Mouse (Mus musculus): ENCODE data around the gene Mavs. TPM values are rescaled to one million over a fixed set of nuclear protein-coding genes. Genes with fewer than 3 reads are reported as not detected.

The Mavs gene
- total and polyA plus RNA-seq, 2 experiments from 2014 or later = 27.4 to 32.5 TPM

DNA sequence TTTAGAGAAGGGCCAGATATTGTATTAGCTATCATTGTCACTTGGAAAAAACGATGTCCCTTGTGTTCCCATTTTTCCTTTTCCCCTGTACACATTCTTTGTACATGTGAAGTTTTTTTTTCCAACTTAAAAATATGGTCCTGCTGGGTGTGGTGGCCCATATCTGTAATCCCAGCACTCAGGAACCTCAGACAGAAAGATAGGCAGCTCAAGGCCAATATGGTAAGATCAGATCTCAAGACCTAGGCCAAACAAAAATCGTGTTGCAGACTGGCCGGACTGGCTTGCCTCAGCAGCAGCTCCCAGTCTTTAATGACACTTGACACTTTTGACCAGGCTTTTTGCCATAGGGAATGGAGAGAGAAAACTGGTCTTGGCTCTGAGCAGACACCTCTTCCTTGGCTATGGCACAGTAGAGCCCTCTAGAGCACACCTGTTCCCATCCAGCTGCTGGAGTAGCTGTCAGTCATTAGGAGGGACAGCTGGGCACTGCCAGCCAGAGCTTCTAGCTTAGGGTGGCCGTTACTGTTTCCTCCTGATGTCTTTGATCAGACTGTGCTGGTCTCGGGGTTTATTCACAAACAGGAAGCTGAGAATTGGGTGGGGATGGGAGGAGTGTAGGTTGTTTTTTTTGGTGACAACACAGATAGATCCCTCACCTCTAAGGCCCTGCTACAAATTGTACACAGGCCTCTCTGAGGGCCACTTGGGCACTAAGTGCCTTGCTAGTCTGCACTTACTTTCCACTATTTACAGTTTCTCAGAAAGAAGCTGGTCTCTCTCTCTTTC, 44.1 kb upstream of the Mavs start:
- TF ChIP-seq EP300 (IDR thresholded peaks at IDR 0.05; ENCODE audit: low read depth) (no peak), CTCF (IDR thresholded peaks at IDR 0.05; ENCODE audit: low read depth) (no peak)
- H3K4me1 ChIP-seq (ENCODE audit: control insufficient read depth, insufficient read depth) = peaks cover 10% of the 10 kb centered on the region
- H3K4me2 ChIP-seq (ENCODE audit: low read depth, low read length) = no peak overlapping the region
- no peak for DNase-seq (ENCODE audit: low spot score)
- H3K9me3 ChIP-seq (replicated peaks; ENCODE audit: control insufficient read depth, low read length) = no peaks in the 10 kb centered on the region
- no peak overlapping the region for H3K4me3 ChIP-seq (ENCODE audit: low read depth, low read length)
- H3K27me3 ChIP-seq (ENCODE audit: control insufficient read depth, insufficient read depth, low read length) = no peaks in the 10 kb centered on the region
- no peak for ATAC-seq (ENCODE audit: insufficient read depth, low read depth)
- H3K36me3 ChIP-seq (replicated peaks; ENCODE audit: control insufficient read depth, insufficient read depth, low read length) = peaks cover 50% of the 10 kb centered on the region
- 64% methylated on average over 5 of the region's 5 CpGs for WGBS
- no peak overlapping the region for H3K9ac ChIP-seq (replicated peaks; ENCODE audit: low read depth, low read length)
- H3K27ac ChIP-seq (ENCODE audit: low read depth) = no peak overlapping the region

- no peak overlapping the region for H3K4me3 ChIP-seq (ENCODE audit: low read depth, low read length)
- no peak overlapping the region for H3K9ac ChIP-seq (replicated peaks; ENCODE audit: low read depth, low read length)
- no peaks in the 10 kb centered on the region for H3K9me3 ChIP-seq (replicated peaks; ENCODE audit: control insufficient read depth, low read length)
- ATAC-seq (ENCODE audit: insufficient read depth, low read depth) (no peak), DNase-seq (ENCODE audit: low spot score) (no peak)
- 65% methylated on average over 10 of the region's 10 CpGs for WGBS
- H3K4me1 ChIP-seq (ENCODE audit: control insufficient read depth, insufficient read depth) = peaks cover 10% of the 10 kb centered on the region
- TF ChIP-seq EP300 (IDR thresholded peaks at IDR 0.05; ENCODE audit: low read depth) (no peak), CTCF (IDR thresholded peaks at IDR 0.05; ENCODE audit: low read depth) (no peak)
- no peaks in the 10 kb centered on the region for H3K27me3 ChIP-seq (ENCODE audit: control insufficient read depth, insufficient read depth, low read length)
- no peak overlapping the region for H3K4me2 ChIP-seq (ENCODE audit: low read depth, low read length)
- H3K36me3 ChIP-seq (replicated peaks; ENCODE audit: control insufficient read depth, insufficient read depth, low read length) = peaks cover 58% of the 10 kb centered on the region
- H3K27ac ChIP-seq (ENCODE audit: low read depth) = no peak overlapping the region
Measured at GRCm38 (mm10) chr2:131190344-131191004, 43.4 kb upstream of the Mavs start.

GRCm38 (mm10) chr2:131191005-131191390, 42.9 kb upstream of the Mavs start:
- Histone ChIP-seq H3K27ac (ENCODE audit: low read depth) (no peak overlapping the region), H3K4me2 (ENCODE audit: low read depth, low read length) (no peak overlapping the region), H3K36me3 (replicated peaks; ENCODE audit: control insufficient read depth, insufficient read depth, low read length) (peaks cover 60% of the 10 kb centered on the region), H3K4me1 (ENCODE audit: control insufficient read depth, insufficient read depth) (peaks cover 10% of the 10 kb centered on the region), H3K9ac (replicated peaks; ENCODE audit: low read depth, low read length) (no peak overlapping the region), H3K27me3 (ENCODE audit: control insufficient read depth, insufficient read depth, low read length) (no peaks in the 10 kb centered on the region), H3K4me3 (ENCODE audit: low read depth, low read length) (no peak overlapping the region), H3K9me3 (replicated peaks; ENCODE audit: control insufficient read depth, low read length) (no peaks in the 10 kb centered on the region)
- TF ChIP-seq EP300 (IDR thresholded peaks at IDR 0.05; ENCODE audit: low read depth) (no peak), CTCF (IDR thresholded peaks at IDR 0.05; ENCODE audit: low read depth) (no peak)
- DNase-seq (ENCODE audit: low spot score) = no peak
- no peak for ATAC-seq (ENCODE audit: insufficient read depth, low read depth)
- WGBS = 76% methylated on average over 7 of the region's 7 CpGs

DNA sequence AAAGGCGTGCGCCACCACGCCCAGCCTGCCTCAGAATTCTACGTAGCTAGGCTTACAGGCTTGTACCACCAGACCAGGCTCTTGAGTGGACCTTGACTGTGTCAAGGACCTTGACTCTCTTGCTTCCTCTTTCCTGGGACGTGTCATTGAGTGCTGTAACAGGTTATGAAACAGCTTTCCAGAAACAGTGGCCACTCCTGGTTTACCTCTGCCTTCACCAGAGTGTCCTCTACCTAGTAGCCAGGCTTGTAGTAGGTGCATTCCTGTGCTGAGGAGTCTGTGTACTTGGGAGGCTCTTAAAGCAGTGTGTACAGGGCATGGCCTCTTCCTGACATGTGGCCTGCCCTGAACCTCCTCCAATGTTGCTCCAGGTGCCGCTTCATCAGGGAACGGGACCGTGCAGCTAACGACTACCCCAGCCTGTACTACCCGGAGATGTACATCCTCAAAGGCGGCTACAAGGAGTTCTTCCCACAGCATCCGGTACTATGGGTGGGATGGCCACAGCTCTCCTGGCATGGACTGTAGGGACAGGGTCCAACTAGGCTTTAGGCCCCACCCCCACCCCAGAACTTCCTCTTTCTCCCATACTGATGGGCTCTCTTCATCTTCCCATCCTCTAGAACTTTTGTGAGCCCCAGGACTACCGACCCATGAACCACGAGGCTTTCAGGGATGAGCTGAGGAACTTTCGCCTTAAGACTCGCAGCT, 37.1 kb upstream of the Mavs start:
- no peak overlapping the region for H3K4me2 ChIP-seq (ENCODE audit: low read depth, low read length)
- H3K36me3 ChIP-seq (replicated peaks; ENCODE audit: control insufficient read depth, insufficient read depth, low read length) = peaks cover 52% of the 10 kb centered on the region
- no peak for TF ChIP-seq CTCF (IDR thresholded peaks at IDR 0.05; ENCODE audit: low read depth)
- no peak for TF ChIP-seq EP300 (IDR thresholded peaks at IDR 0.05; ENCODE audit: low read depth)
- no peak for ATAC-seq (ENCODE audit: insufficient read depth, low read depth)
- no peak overlapping the region for H3K9ac ChIP-seq (replicated peaks; ENCODE audit: low read depth, low read length)
- no peak for DNase-seq (ENCODE audit: low spot score)
- H3K27me3 ChIP-seq (ENCODE audit: control insufficient read depth, insufficient read depth, low read length) = no peaks in the 10 kb centered on the region
- H3K27ac ChIP-seq (ENCODE audit: low read depth) = no peak overlapping the region
- H3K4me1 ChIP-seq (ENCODE audit: control insufficient read depth, insufficient read depth) = no peaks in the 10 kb centered on the region
- WGBS = 90% methylated on average over 16 of the region's 16 CpGs
- H3K4me3 ChIP-seq (ENCODE audit: low read depth, low read length) = no peak overlapping the region
- no peaks in the 10 kb centered on the region for H3K9me3 ChIP-seq (replicated peaks; ENCODE audit: control insufficient read depth, low read length)

- no peak overlapping the region for H3K27ac ChIP-seq (ENCODE audit: low read depth)
- H3K4me2 ChIP-seq (ENCODE audit: low read depth, low read length) = no peak overlapping the region
- no peak overlapping the region for H3K4me3 ChIP-seq (ENCODE audit: low read depth, low read length)
- ATAC-seq (ENCODE audit: insufficient read depth, low read depth) = no peak
- DNase-seq (ENCODE audit: low spot score) = no peak
- H3K27me3 ChIP-seq (ENCODE audit: control insufficient read depth, insufficient read depth, low read length) = no peaks in the 10 kb centered on the region
- TF ChIP-seq EP300 (IDR thresholded peaks at IDR 0.05; ENCODE audit: low read depth) (no peak), CTCF (IDR thresholded peaks at IDR 0.05; ENCODE audit: low read depth) (no peak)
- peaks cover 11% of the 10 kb centered on the region for H3K4me1 ChIP-seq (ENCODE audit: control insufficient read depth, insufficient read depth)
- no peak overlapping the region for H3K9ac ChIP-seq (replicated peaks; ENCODE audit: low read depth, low read length)
- peaks cover 16% of the 10 kb centered on the region; the same call in 1 of the 2 replicates for H3K36me3 ChIP-seq (replicated peaks; ENCODE audit: control insufficient read depth, insufficient read depth, low read length)
- H3K9me3 ChIP-seq (replicated peaks; ENCODE audit: control insufficient read depth, low read length) = no peaks in the 10 kb centered on the region
- 80% methylated on average over 2 of the region's 2 CpGs for WGBS
Measured at GRCm38 (mm10) chr2:131200710-131201109, 33.2 kb upstream of the Mavs start.

Measured in heart, postnatal 0 days (tissue).